Mouse (Mus musculus) cerebellum, adult 9-10 months (tissue): ENCODE results near the gene Slc30a2.

Source experiments
- DNase-seq: peaks from one replicate; pipeline ENCODE4 v3.0.0; 2022

Gene Slc30a2

DNA sequence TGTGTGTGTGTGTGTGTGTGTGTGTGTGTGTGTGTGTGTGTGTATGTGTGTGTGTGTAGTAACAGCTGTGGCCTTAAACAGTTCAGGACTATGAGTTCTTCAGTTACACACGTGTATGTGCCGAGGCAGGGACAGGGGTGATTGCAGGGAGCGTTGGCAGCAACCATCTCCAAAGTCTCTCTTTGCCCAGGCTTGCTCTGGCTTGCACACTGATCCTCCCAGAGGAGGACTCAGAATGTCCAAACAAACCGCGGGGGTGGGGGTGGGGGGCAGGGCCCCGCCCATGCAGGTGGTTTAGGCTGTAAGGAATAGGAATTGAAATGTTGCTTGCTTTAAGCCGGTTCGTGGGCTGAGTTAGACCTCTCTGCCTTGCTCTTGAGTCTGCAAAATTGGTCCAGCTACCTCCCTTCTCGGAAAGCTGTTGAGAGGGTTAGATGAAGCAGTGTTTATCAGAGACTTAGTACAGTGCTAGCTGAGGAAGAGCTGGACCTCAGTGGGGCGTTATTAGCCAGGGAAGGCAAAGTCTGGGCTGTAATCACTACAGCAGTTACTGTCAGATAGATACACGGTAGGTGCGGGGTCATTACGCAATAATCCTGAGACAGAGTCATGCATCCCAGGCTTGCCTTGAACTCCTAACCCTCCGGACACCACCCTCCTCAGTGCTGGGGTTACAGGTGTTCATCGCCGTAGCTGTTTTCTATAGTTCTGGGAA lies 59.0 kb downstream of the Slc30a2 start:
- no peak for DNase-seq

DNA sequence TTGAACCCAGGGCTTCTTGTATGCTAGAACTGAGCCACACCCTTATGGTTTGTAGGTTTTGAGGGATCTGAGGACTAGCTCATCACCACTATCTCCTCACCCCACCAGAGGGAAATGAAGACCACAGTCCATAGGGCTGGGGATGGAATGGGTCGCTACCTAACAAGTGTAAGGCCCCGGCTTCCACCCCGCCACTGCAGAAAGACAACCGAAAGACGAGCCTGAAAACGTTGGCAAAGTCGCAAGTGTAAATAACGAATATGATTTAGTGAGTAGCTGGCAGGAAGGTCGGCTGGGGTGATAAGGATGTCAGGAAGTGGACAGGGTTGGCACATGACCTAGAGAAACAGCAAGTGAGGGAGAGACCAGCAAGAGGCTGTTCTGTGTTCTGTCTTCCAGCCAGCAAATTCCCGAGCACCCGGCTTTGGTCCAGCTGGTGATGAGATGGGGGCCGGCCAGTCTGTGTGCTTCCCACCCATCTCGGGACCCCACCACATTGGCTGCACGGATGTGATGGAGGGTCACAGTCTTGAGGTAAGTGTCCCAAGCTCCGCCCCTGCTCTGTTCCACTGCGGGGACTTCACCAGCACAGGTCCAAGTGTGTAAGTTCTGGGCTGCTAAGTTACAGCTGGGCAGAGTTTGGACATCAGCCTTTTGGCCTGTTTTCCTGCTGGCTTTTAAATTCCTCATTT lies 59.7 kb downstream of the Slc30a2 start:
- DNase-seq: no peak

DNA sequence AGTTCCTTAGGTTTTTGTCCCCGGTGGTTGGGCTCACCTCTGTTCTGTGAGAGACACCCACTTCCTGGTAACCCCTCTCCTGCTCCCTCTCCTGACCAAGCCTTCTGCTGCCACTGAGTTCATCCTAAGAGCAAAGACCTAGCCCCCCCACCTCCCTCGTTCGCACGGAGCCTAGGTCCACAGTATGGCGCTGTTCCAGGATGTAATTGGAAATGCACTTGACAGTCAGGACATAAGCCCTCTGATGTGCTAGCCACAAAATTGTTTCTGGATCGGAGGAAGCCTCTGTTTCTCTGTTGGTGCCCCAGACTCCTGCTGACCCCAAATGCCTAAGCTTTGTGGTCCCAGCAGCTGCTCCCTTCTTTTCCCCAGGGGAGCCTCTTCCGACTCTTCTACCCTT lies 60.7 kb downstream of the Slc30a2 start:
- DNase-seq: no peak
